Mouse (Mus musculus): ENCODE measurements around the gene Glra2. TPM values are rescaled to one million over a fixed set of nuclear protein-coding genes. Genes with fewer than 3 reads are reported as not detected.

Gene Glra2
- polyA plus RNA-seq, 1 experiment = not detected

DNA sequence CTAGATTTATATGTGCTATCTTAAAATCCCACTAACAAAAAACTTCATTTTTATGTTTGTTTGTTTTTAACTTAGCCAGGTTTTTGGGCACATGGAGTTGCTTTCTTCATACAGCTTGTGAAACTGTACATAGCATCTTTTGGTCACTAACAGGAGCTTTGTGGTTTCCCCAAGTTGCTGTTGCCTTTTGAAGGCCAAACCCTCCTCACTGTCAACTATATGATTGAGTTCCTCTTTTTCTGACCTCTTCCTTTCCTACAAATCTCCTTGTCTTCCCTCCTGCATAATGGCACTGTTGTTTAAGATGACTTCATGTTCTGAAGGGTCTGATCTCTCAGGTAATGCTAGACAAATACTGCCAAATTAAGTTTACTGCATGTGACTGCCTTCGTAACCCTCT lies 170.6 kb downstream of the Glra2 start:
- Histone ChIP-seq H3K36me3 (ENCODE audit: control insufficient read depth, insufficient read depth, low read length) (no peaks in the 10 kb centered on the region), H3K27ac (ENCODE audit: control insufficient read depth, insufficient read depth, low read length) (no peak overlapping the region), H3K4me1 (replicated peaks; ENCODE audit: control insufficient read depth, insufficient read depth, low read length) (no peaks in the 10 kb centered on the region), H3K4me3 (ENCODE audit: control insufficient read depth, insufficient read depth, low read length) (no peak overlapping the region), H3K27me3 (ENCODE audit: control insufficient read depth, insufficient read depth, low read length) (no peaks in the 10 kb centered on the region)
- TF ChIP-seq POLR2A (IDR thresholded peaks at IDR 0.05; ENCODE audit: control insufficient read depth, extremely low read depth, insufficient read depth, low read length, poor library complexity) (no peak), CTCF (IDR thresholded peaks at IDR 0.05; ENCODE audit: borderline replicate concordance, control insufficient read depth, extremely low read depth, insufficient read depth, low read length, poor library complexity) (no peak)
- DNase-seq = no peak
- 32% methylated on average over 1 of the region's 1 CpGs for WGBS

GRCm38 (mm10) chrX:165104171-165104570 lies 223.0 kb downstream of the Glra2 start:
- DNase-seq = no peak
- H3K27me3 ChIP-seq (ENCODE audit: control insufficient read depth, insufficient read depth, low read length) = no peaks in the 10 kb centered on the region
- no peak overlapping the region for H3K4me3 ChIP-seq (ENCODE audit: control insufficient read depth, insufficient read depth, low read length)
- WGBS = 77% methylated on average over 1 of the region's 1 CpGs
- no peaks in the 10 kb centered on the region for H3K36me3 ChIP-seq (ENCODE audit: control insufficient read depth, insufficient read depth, low read length)
- TF ChIP-seq POLR2A (IDR thresholded peaks at IDR 0.05; ENCODE audit: control insufficient read depth, extremely low read depth, insufficient read depth, low read length, poor library complexity) (no peak), CTCF (IDR thresholded peaks at IDR 0.05; ENCODE audit: borderline replicate concordance, control insufficient read depth, extremely low read depth, insufficient read depth, low read length, poor library complexity) (no peak)
- H3K4me1 ChIP-seq (replicated peaks; ENCODE audit: control insufficient read depth, insufficient read depth, low read length) = no peaks in the 10 kb centered on the region
- no peak overlapping the region for H3K27ac ChIP-seq (ENCODE audit: control insufficient read depth, insufficient read depth, low read length)

Data from thymus, adult 2 months (tissue).